Mouse (Mus musculus) kidney, adult 2 months (tissue): ENCODE measurements around the gene Calm2.

Experiments used
- CTCF ChIP-seq: fragments of 200-500 bp; conservative IDR thresholded peaks from 2 replicates; pipeline ENCODE4 v1.5.1; 2011; ENCODE audit warnings: low read depth, mild to moderate bottlenecking, control low read depth, low read length, moderate library complexity, mixed read lengths; ENCODE audit not compliant: insufficient read depth, insufficient read length
- POLR2A ChIP-seq: fragments of 200-500 bp; IDR thresholded peaks from one replicate; pipeline ENCODE4 v1.6.1; 2011; ENCODE audit warnings: low read depth, low read length, control low read depth

DNA sequence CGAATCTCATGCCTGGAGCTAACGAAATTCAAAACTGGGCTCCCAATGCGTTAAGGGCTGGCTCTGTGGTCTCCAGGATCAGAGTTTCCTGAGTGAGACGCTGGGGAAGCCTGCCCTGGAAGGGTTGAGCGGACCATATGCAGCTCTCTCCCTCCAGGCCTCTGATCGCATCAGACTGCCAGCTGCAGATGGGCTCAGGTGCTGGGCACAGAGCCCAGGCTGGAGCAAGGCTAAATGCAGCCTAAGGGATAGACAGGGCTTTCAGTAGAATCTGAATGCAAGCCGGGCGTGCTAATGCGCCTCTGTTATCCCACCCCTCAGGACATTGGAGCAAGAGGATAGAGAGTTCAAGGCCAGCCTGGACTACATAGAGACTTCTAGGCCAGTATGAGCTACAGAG is 31.8 kb upstream of the Calm2 start:
- no peak for TF ChIP-seq CTCF
- TF ChIP-seq POLR2A: no peak
